Mouse (Mus musculus) urinary bladder, postnatal 10 days (tissue): ENCODE data around the gene Fbln7.

Experiments
- DNase-seq: peaks from one replicate; pipeline ENCODE4 v3.0.0; 2022; ENCODE audit warnings: low spot score

Gene Fbln7

DNA sequence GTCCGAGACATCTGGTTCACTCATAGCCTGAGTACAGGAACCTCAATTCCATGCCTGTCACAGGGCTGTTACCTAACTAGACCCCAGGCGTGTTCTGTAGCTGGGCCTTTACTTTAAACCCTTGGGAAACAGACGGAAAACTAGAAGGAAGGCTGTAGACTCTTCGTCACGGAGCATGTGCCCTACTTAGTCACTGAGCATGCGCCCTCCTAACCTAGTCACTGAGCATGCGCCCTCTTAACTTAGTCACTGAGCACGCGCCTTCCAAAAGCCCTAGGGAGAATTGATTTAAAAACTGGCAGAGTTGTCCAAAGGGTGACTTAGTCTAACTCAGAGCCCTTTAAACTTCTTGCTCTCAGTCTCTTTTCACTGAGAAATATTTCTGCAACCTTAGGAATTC, at the start of gene Fbln7:
TSS of gene Fbln7 (plus strand) at position 346 of the 400 bp plus-strand sequence.
- DNase-seq = no peak

DNA sequence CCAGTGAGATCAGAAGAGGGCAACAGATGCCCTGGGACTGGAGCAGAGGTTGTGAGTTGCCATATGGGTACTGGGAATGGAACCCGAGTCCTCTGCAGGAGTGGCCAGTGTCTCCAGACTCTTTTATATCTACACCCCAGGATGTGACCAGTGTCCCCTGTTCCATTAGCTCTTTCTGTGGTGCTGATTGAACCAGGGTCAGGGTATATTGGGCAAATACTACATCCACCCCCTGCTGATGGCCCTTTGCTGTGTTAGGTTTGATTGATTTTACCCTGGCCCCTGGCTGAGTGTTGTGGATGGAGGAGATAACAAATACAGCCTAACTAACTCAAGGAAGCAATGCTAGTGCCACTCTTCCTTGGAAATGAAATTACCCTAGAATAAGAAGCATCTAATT, 46.5 kb upstream of the Fbln7 start:
- no peak for DNase-seq

DNA sequence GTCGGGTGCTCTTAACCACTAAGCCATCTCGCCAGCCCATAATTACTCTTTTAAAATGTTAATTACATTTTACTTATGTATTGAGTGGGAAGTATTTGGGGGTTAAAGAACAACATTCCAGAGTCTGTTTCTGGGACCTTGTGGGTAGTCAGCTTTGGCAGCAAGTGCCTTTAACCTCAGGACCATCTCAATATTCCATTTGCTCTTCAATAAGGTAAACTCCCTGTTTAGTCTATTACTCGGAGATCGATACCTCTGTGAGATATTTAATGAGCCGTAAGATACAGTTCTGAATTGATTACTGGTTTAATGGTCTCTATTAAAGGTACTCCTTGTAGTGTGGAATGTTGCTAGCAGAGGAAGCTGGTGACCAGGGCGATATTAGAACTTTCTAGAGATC, 45.9 kb upstream of the Fbln7 start:
- no peak for DNase-seq

DNA sequence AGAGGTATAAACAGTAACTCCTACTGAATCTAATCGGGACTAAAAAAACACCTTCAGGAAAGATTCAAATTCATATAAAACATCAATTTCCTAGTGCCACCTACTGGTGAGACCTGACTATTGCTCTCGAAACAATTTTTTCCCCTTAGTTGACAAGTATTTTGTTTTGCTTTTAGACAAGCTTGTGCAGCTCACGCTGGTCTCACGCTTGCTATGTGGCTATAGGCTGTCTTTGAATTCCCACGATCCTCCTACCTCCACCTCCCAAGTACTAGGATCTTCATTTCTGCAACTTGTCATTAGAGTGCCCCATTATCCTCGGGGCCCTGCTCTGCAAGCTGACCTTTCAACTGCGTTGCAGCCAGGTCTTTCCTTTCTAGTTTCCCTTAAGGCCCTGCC, 45.4 kb upstream of the Fbln7 start:
- DNase-seq = no peak

DNA sequence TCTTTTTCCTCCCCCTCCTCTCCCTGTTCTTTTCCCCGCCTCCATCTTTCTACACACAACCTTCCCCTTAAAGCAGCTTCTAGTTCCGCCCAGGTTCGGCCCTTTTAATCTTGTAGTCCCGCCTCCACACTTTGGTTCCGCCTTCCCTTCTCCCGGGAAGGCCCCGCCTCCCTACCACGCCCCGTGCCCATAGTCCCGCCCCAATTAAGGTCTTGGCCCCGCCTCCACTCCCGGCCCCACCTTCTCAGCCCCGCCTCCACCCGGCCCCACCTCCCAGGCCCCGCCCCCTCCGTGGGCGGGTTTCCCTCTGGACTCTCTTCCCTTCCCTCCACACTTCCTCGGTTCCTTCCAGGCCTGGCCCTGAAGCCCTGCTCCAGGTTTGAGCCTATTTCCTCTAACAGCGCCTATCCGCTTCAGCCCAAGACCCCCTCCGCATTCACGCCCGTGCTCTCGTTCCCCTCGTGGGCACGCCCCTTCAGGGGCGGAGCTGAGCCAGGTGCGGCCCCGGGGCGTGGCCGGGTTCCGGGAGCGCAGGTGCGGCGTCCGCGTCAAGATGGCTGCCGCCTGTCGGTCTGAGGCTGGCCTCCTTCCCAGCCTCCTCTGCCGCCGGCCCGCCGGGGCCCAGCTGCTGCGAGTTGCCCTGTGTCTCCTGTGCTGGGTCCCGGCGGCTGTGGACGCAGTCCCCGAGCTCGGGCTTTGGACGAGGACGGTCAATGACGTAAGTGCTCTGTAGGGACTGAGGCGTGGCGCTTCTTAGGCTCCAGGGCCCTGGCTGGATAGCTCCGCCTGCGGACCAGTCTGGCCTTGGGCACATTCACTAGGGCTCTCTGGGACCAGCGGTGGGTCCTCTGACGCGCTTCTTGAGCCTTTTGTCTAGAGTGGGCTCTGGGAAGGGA, 44.7 kb upstream of the Fbln7 start, which contains the start of gene Tmem87b:
TSS of gene Tmem87b (plus strand) at position 333 of the 896 bp plus-strand sequence.
- DNase-seq = peak; percentile 92

DNA sequence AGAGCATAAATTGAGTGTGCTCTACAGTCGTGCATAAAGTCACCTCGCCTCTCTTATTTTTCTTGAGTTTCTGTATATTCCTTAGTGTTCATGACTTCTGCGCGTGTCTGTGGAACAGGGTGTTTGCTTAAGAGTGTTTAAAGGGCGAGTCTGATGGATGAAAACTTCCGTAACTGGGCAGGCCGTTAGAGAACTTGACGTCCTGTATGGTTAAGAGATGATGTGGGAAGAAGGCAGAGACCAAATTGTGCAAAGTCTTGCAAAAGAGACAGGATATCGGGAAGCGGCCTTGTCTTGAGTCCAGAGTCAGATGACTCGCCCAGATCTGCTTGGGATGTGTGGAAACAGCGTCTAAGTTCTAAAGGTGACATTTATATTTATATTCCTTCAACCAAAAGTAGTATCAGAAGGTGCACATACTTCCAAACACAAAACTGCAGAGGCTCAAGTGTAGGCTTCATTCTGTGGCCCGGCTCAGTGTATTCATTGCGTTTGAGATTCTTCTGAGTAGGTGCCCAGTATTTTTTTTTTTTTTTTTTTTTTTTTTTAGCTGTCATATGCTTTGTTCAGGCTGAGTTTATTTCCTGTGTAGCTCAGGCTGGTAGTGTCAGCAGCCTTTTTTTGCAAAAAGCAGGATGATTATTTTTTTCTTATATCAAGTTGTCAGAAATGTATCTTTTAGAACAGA, 43.7 kb upstream of the Fbln7 start:
- no peak for DNase-seq

DNA sequence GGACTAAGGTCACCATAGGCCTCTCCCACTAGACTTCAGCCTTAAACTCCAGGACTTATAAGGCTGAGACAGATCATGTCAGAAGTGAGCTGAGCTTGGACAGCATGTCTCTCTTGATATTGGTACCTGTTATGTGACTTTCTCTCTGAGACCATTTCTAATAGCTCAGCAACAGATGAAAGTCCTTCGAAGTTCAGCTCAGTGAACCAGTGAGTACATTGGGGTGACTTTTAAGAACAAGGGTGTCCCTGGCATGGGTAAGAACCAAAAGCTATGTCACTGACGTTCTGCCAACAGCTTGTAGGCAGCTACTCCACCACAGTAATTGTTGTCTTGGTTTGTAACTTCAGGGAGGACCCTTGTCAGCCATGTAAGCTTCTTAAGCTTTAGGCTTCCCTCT, 42.1 kb upstream of the Fbln7 start:
- DNase-seq = no peak

DNA sequence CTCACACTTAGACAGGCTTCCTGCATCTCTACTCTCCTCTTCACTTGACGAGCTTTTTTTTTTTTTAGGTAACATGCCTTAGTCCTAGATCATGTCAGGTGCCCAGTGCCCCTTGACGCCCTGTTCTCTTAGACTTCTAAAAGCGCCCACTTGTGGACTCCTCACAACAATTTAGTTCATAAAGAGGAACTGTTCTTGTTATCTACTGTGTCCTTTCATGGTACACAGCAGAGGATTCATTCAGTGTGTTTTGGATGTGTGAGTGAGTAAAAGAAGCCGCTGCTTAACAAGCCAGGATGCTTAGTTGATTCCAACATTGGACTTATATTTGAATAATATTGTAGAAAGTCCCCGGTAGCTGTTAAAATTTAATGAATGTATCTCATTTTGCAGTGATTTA, 38.9 kb upstream of the Fbln7 start:
- no peak for DNase-seq

DNA sequence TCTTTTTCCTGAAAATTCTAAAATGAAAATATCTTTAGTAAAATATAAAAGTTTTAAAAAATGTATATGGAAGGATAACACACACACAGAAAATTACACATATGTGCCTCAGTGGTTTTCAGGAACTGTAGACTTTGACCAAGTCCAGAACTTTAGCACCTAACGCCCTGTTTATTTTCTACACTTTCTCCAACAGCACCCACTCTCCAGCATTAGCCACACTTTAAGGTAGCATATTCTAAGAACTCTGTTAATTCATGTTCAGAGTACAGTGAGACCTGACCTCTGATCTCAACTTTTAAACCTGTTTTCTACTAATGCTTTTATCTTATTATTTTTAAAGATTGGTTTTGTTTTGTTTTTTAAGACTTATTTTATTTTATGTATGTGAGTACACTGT, 35.0 kb upstream of the Fbln7 start:
- DNase-seq = no peak

DNA sequence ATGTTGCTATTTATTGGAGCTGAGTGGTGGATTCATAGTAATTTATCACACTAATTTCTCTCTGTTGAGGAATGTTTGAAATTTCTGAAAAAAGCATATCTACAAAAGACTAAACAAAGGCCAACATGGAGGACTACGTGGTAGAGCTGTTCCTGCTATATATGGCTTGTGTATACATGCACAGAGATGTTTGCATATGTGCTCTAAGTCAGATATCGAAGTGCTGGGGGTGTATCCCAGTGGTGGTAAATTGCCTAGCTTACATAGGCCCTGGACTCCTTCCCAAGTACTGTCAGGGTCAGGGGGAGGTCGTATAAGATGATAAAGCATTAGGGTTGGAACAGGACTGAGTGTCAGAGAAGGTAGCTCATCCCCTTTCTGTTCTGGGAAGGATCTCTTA, 30.2 kb upstream of the Fbln7 start:
- no peak for DNase-seq

DNA sequence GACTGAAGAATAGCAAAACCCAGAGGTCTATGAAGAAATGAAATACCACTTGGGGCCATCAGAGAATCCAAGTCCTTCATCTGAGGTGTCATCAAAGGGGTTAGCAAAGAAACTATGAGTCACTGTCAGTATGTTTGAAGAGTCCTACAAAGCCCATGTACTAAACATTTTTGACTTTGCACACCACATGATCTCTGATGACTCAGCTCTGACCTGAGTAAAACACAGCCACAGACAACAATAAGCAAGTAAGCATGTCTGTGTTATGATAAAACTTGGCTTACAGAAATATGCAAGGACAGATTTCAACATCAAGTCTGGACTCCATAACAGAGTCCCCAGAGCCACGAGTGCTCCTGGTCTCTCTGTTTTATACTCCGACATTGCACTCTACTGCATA, 29.7 kb upstream of the Fbln7 start:
- no peak for DNase-seq

DNA sequence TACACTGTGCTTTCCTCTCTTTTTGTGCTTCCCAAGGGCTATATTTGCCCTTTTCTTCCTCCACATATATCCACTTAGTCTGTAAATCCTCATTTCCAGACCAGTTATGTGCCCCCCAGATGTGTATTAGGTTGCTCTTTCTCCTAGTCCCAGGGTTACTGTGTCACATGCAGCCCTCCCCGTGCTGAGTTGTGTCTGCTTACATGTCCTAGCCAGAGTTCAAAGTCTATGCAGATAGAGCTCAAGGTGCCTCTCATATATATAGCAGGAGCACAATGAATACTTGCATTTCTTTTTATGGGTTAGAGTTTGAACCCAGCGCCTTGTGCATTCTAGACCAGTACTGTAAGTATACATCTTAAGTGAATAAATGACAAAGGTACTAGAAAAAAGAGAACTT, 29.3 kb upstream of the Fbln7 start:
- DNase-seq = no peak

DNA sequence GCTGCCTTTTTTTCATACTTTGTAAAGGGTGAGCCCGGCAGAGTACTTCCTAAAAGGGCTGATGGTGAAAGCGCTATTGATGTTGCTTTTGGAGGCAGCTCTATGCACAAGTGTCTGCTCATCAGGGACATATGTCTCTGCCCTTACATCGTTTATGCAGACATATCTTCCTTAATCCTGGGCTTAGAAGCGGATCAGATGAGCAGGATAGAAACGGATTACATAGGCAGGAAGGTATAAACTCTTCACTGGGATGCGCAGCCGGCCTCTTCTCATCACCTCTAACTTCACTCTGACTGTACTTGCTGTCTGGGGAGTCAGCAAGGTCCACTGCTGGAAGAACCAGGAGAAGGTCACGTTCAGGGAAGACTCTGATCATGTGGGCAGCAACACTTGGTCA, 25.2 kb upstream of the Fbln7 start:
- DNase-seq = no peak

DNA sequence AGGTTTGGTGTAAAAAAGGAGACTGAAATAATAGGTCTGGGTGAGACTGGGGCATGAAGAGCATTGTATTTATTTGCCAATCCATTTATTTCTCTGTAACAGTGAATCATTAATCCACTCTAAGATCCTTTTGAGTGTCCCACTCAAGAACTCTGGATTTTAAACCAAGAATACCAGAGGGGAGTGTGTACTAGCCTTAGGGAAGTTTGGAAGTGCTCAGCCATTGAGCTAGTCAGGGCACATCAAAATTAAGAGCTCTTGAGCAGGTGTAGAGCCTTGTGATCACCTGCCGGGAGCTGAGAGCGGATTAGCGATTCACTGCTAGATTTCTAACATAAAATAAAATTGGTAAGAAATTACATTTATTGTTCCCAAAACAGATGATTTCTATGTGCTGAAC, 24.2 kb upstream of the Fbln7 start:
- no peak for DNase-seq

DNA sequence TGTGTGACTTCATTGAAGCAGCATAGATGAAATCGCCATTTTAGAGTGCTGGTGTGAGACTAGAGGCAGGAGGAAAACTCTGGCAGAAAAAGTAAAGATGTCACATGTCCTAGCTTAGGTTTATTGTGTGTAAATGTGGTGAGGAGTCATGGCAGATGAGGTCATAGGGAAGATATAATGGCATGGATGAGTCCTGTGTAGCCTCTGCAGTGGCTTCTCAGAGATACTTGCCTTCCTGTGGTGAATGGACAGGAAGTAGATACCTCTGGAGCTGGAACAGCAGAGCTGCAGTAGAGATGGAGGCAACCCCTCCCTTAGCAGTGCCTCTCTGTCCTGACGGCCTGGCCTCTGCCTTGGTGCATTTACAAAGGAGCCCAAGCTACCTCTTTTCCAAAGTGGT, 23.3 kb upstream of the Fbln7 start:
- DNase-seq = no peak

DNA sequence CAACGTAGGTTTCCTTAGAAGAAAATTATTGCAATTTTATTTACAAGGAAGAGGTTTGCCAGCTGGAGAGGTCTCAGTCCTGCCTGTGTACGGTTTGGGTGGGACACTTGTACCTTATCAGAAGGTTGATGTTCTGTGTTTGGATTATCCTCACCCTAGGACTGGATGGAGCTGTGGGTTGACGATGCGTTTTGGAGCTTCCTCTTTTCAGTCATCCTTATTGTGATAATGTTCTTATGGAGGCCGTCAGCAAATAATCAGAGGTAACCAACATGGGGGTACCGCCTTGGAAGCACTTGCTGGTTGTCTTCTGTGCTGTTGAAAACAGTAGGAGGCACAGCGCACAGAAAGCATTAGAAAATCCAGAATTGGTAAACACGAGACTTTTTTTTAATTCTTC, 20.3 kb upstream of the Fbln7 start:
- no peak for DNase-seq

DNA sequence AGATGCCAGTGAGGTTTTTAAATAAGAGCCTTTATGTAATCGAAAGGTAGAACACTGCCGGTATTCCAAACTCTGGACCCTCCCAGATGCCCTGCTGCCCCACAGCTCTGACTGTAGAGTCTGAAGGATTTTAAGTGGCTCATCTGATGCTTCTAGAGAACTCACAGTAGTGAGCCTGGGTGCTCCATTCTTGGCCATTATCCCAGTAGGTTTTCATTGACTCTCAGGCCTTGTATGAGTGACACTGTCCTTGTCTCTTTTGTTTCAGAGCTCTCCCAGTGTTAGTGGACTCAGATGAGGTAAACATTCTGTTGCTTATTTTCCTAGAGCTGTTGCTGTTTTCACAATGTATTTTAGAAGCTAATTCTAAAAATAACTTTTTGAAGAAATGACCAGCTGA, 12.7 kb upstream of the Fbln7 start:
- no peak for DNase-seq

DNA sequence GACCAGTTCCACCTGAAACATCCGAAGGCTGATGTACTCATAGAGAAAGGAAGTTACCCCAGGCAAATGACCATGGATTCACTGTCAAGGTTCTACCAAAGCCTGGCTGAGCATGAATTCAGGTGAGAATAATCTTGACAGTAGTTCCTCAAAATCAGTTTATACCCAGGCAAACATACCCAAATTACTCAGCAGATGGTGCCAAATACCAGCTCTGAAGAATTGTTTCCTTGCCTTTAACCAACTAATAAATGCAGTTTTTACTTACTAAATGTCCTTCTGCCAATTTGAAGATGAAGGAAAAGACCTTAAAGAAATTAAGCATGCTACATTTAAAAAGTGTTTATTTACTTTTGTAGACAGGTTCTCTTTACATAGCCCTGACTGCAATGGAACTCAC, 6.1 kb upstream of the Fbln7 start:
- DNase-seq = no peak

DNA sequence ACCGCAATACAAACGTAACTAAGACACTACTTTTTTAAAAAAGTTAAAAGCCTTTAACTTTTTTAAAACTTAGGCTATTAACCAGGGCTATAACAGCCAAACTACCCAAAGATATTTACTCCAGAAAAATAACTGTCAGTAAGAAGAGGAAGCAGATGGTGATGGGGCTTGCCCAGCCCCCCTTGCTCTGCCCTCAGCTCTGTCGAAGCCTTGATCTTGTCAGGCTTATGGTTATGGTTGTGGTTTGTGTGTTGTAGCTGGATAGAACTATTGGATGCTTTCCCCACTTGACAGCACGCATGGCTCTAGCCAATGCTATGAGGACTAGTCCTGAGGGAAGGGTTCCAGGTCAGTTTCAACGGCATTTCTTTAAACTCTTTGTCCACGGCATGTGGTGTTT, 3.8 kb upstream of the Fbln7 start:
- no peak for DNase-seq

DNA sequence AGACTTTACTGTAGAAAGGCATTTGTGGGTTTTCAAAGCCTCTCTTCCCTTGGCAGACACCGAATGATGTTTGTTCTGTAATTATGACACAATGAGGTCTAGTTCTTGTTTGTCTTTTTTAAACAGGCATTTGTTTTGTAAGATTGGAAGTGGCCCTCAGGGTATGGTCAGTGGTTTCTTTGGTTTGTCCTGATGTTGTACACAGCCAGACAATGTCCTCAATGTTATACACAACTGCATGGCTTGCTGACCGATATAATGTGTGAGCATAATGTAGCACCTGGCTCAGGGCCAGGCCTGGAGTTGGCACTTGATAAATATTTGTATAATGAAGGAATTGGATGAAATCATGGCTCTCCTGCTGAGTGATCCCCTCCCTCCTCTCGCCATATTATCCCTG, 2.9 kb upstream of the Fbln7 start:
- no peak for DNase-seq

DNA sequence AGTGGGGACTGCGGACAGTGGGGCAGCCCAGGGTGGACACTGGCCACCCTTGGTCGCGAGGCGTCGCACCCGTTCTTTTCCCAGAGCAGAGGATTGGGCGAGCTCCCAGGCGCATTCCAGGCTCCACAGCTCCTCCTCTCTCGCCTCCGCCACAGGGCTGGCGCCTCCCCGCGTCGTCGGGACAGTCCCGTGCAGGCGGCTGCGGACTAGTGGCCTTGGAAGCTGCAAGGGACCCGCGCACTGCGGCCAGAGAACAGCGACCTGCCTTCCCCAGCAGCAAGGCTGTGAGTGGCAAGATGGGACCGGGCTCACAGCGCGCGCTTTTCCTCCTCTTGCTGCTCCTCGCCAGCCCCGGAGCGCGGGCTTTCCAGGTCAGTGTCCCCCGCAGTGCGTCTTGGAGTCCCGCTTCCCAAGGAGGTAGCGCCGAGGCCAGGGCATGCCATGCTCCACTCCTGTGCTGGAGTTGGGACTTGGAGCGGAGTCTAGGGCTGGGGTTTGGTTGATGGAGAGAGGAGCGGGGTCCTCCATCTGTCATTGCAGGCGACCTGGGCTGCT, 1.1 kb downstream of the Fbln7 start:
- no peak for DNase-seq

DNA sequence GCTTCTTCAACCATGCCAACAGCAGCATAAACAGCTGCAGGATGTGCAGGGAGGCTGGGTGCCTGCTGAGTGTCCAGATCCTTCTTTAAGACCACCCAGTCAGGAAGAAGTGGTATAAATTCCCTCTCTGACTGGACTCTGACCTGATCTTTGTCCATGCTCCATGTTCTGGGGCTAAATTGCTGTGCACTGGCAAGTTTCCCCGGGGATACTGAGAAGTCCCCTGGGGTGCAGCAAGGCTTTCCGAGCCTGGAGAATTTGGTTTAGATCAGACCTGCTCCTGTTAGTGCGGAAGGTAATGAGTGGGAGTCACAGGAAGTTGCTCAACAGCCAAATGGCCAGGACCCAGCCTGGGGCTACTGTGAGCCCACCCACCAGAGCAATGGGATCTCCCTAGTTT, 2.3 kb downstream of the Fbln7 start:
- no peak for DNase-seq

DNA sequence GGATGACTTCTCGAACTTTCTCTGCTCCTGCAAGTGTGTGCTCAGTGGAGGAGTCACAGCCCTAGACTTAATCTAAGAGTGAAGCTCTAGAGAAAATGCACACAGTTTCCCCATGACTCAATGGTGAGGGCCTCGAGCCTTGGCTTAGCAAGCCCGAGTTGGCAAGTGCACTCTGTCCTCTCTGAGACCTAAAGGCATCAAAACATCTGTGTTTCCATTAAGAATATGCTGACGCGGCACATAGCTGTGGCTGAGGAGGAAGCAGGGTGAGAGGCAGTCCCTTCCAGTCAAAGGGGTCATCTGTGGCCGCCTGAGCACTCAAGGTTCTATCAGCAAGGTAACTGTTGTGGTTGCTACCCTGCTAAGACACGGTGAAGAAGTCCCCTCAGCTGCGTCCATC, 8.9 kb downstream of the Fbln7 start:
- no peak for DNase-seq
